Mouse (Mus musculus): ENCODE results near the gene Alpk3.

- TF ChIP-seq POLR2A (IDR thresholded peaks at IDR 0.05; ENCODE audit: extremely low read depth, insufficient read depth, low read length) = no peak
- no peak for TF ChIP-seq CTCF (IDR thresholded peaks at IDR 0.05; ENCODE audit: extremely low read depth, insufficient read depth, low read length)
Measured at GRCm38 (mm10) chr7:81047847-81048246, 9.6 kb upstream of the Alpk3 start.

All from cortical plate, adult 2 months (tissue).